Mouse (Mus musculus) heart, postnatal 0 days (tissue): Measurements from ENCODE around the gene Bcas1. TPM values are rescaled to one million over a fixed set of nuclear protein-coding genes. Genes with fewer than 3 reads are reported as not detected.

Experiments used
- ATAC-seq: fragments of 200-750 bp; cut with Nextera tagmentation; 2 replicates; pipeline ENCODE4 v1.8.0; 2017; ENCODE audit warnings: low read depth, moderate number of reproducible peaks, moderate library complexity; ENCODE audit not compliant: insufficient read depth
- DNase-seq: peaks from one replicate; pipeline ENCODE4 v3.0.0-alpha.2; 2016; ENCODE audit warnings: low spot score
- H3K27ac ChIP-seq: fragments of 300-500 bp; sonication (generic); 2 replicates; pipeline ENCODE4 v1.5.1; 2014; ENCODE audit warnings: low read depth, mild to moderate bottlenecking
- H3K27me3 ChIP-seq: fragments of 300-500 bp; sonication (generic); 2 replicates; pipeline ENCODE4 v1.6.1; 2014; ENCODE audit warnings: low read length, mixed read lengths; ENCODE audit not compliant: control insufficient read depth, insufficient read depth
- H3K36me3 ChIP-seq: fragments of 300-500 bp; sonication (generic); replicated peaks from 2 replicates; pipeline ENCODE4 v1.6.1; 2014; ENCODE audit warnings: low read length, mixed read lengths; ENCODE audit not compliant: control insufficient read depth, insufficient read depth
- H3K4me1 ChIP-seq: fragments of 300-500 bp; sonication (generic); 2 replicates; pipeline ENCODE4 v1.6.1; 2014; ENCODE audit warnings: antibody characterized with exemption; ENCODE audit not compliant: control insufficient read depth, insufficient read depth
- H3K4me2 ChIP-seq: fragments of 300-500 bp; sonication (generic); 2 replicates; pipeline ENCODE4 v1.6.1; 2014; ENCODE audit warnings: low read depth, mild to moderate bottlenecking, low read length, moderate library complexity
- H3K4me3 ChIP-seq: fragments of 300-500 bp; sonication (generic); 2 replicates; pipeline ENCODE4 v1.5.1; 2014; ENCODE audit warnings: low read depth, low read length
- H3K9ac ChIP-seq: fragments of 300-500 bp; sonication (generic); replicated peaks from 2 replicates; pipeline ENCODE4 v1.6.1; 2014; ENCODE audit warnings: low read depth, low read length, mixed read lengths
- H3K9me3 ChIP-seq: fragments of 300-500 bp; sonication (generic); replicated peaks from 2 replicates; pipeline ENCODE4 v1.6.1; 2016; ENCODE audit warnings: low read length; ENCODE audit not compliant: control insufficient read depth
- CTCF ChIP-seq: IDR thresholded peaks from 2 replicates; pipeline ENCODE4 v1.5.1; 2016; ENCODE audit warnings: antibody characterized with exemption, control low read depth, low read depth
- EP300 ChIP-seq: IDR thresholded peaks from 2 replicates; pipeline ENCODE4 v1.6.1; 2016; ENCODE audit warnings: antibody characterized with exemption, low read depth
- whole genome bisulfite sequencing: fragments of 180-500 bp; shearing (Covaris S2); extraction: QIAGEN DNeasy Blood & Tissue Kit; methylation state at CpG from one replicate; pipeline ENCODE4 v1.1.7; 2014; 5-methylcytosine and 5-hydroxymethylcytosine counted together
- polyA plus RNA-seq: library from polyadenylated mRNA; unstranded; fragments of >200 nt; fragmentation: Nextera tagmentation; extraction: Ambion mirVana; gene quantifications from 2 replicates; pipeline ENCODE4 v1.2.1, GENCODE M21; 2015
- total RNA-seq: library from RNA; depleted of rRNA; stranded (reverse); fragments of >200 nt; gene quantifications from 2 replicates; pipeline ENCODE4 v1.2.3, GENCODE M21; 2014; ENCODE audit warnings: low replicate concordance

Gene Bcas1
- total and polyA plus RNA-seq, 2 experiments from 2014 or later: 0.45 TPM; not detected in 1

GRCm38 (mm10) chr2:170411490-170412168 is 16.0 kb downstream of the Bcas1 start:
- Histone ChIP-seq H3K9ac (no peak overlapping the region), H3K4me2 (0 out of 2 replicates have a peak overlapping the region, but pooled peaks have one; percentile 13), H3K27me3 (peaks cover 58% of the 10 kb centered on the region), H3K4me1 (no peaks in the 10 kb centered on the region), H3K9me3 (no peaks in the 10 kb centered on the region), H3K36me3 (no peaks in the 10 kb centered on the region), H3K4me3 (no peak overlapping the region), H3K27ac (no peak overlapping the region)
- WGBS: 5% methylated on average over 13 of the region's 13 CpGs
- ATAC-seq (no peak), DNase-seq (no peak)
- TF ChIP-seq EP300: no peak
- TF ChIP-seq CTCF: no peak

GRCm38 (mm10) chr2:170410677-170411489 is 16.8 kb downstream of the Bcas1 start:
- Histone ChIP-seq H3K27me3 (peaks cover 63% of the 10 kb centered on the region), H3K9me3 (no peaks in the 10 kb centered on the region), H3K9ac (no peak overlapping the region), H3K4me1 (no peaks in the 10 kb centered on the region), H3K4me3 (no peak overlapping the region), H3K4me2 (0 out of 2 replicates have a peak overlapping the region, but pooled peaks have one; percentile 13), H3K36me3 (no peaks in the 10 kb centered on the region), H3K27ac (no peak overlapping the region)
- WGBS: 22% methylated on average over 23 of the region's 23 CpGs
- no peak for ATAC-seq
- no peak for DNase-seq
- no peak for TF ChIP-seq CTCF
- TF ChIP-seq EP300: no peak

- H3K9ac ChIP-seq: no peak overlapping the region
- H3K4me3 ChIP-seq: no peak overlapping the region
- no peak overlapping the region for H3K4me2 ChIP-seq
- H3K4me1 ChIP-seq: no peaks in the 10 kb centered on the region
- no peaks in the 10 kb centered on the region for H3K36me3 ChIP-seq
- ATAC-seq (no peak), DNase-seq (no peak)
- 59% methylated on average over 14 of the region's 14 CpGs for WGBS
- H3K27ac ChIP-seq: no peak overlapping the region
- TF ChIP-seq CTCF (no peak), EP300 (no peak)
- peaks cover 45% of the 10 kb centered on the region for H3K27me3 ChIP-seq
- no peaks in the 10 kb centered on the region for H3K9me3 ChIP-seq
Measured at GRCm38 (mm10) chr2:170406438-170406837, 21.2 kb downstream of the Bcas1 start.

- Histone ChIP-seq H3K4me1 (peaks cover 3% of the 10 kb centered on the region; the same call in 1 of the 2 replicates), H3K36me3 (no peaks in the 10 kb centered on the region), H3K4me2 (no peak overlapping the region), H3K27me3 (peaks cover 30% of the 10 kb centered on the region), H3K9me3 (no peaks in the 10 kb centered on the region), H3K9ac (no peak overlapping the region), H3K27ac (no peak overlapping the region), H3K4me3 (no peak overlapping the region)
- TF ChIP-seq EP300: no peak
- no peak for TF ChIP-seq CTCF
- DNase-seq (no peak), ATAC-seq (no peak)
- 34% methylated on average over 18 of the region's 18 CpGs for WGBS
Measured at GRCm38 (mm10) chr2:170404781-170405573, 22.7 kb downstream of the Bcas1 start.

DNA sequence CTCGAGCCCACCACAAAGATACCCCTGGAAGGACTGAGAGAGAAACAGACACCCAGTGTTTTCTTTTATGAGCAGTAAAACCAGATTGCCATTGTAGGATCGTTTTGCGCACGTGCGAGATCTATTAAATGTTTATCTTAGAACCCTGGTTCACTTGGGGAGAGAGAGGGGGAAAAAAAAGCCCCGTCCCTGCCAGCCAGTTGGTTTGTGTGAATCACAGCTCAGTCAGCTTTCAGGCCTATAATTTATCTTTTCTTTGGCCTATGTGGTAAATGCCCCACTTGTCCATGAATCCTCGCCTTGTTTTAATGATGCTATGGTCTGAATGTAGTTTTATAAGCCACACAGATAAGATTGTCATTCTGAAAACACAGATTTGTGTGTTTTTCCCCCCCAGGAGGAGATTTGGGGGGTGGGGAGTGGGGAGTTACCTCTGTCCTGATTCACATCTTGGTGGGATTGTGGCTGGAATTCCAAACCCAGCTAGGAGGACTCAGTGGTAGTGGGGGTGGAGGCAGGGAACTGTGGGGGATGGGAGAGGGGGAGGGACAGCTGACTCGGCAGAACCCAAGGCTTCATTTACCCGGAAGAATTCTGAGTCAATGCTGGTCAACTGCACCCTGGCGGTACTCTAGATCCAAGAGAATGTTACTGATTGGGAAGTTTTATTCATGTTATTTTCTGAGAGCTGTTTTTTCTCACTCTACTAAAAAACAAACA is 23.8 kb downstream of the Bcas1 start:
- no peaks in the 10 kb centered on the region for H3K9me3 ChIP-seq
- H3K4me3 ChIP-seq: no peak overlapping the region
- 50% methylated on average over 10 of the region's 10 CpGs for WGBS
- no peak overlapping the region for H3K27ac ChIP-seq
- H3K36me3 ChIP-seq: no peaks in the 10 kb centered on the region
- DNase-seq: no peak
- H3K27me3 ChIP-seq: peaks cover 19% of the 10 kb centered on the region; the same call in 1 of the 2 replicates
- ATAC-seq: no peak
- peaks cover 3% of the 10 kb centered on the region; the same call in 1 of the 2 replicates for H3K4me1 ChIP-seq
- TF ChIP-seq CTCF: no peak
- no peak for TF ChIP-seq EP300
- no peak overlapping the region for H3K9ac ChIP-seq
- no peak overlapping the region for H3K4me2 ChIP-seq
